Comparison of ENCODE assay signal across 27 mouse cellular contexts in genomic region chr7:135077806-135078205, GRCm38 (mm10).
A peak's percentile ranks its signal among the peaks of the same experiment; 100 is the strongest.
DNase-seq lines count a peak whose midpoint lies in the region; ATAC-seq and TF ChIP-seq lines count a peak whose summit lies in the region.
"Had no signal": no experiment of that assay in that cellular context is flagged by ENCODE, and none has a peak within 500 bp of the region (broad histone marks: within the 10 kb centered on the region; RNA-seq: fewer than 3 reads in every experiment).

No protein-coding gene starts in this region.

- no peak overlapping the region for H3K4me2 ChIP-seq in forebrain, embryonic 14.5 days (ENCODE audit: low read length)
- H3K4me2 ChIP-seq in forebrain, embryonic 11.5 days (ENCODE audit: low read depth, low read length, severe bottlenecking) = no peak overlapping the region
- H3K4me2 ChIP-seq: heart, embryonic 12.5 days; heart, embryonic 15.5 days; hindbrain, embryonic 13.5 days had no signal

- no peak overlapping the region for H3K9ac ChIP-seq in forebrain, embryonic 14.5 days (ENCODE audit: low read length)
- H3K9ac ChIP-seq in forebrain, embryonic 11.5 days (ENCODE audit: low read length) = no peak overlapping the region
- H3K9ac ChIP-seq: heart, embryonic 12.5 days; heart, embryonic 15.5 days; hindbrain, embryonic 13.5 days had no signal

- no peaks in the 10 kb centered on the region for H3K36me3 ChIP-seq in forebrain, embryonic 14.5 days (ENCODE audit: control insufficient read depth, insufficient read depth, low read length)
- no peaks in the 10 kb centered on the region for H3K36me3 ChIP-seq in forebrain, embryonic 11.5 days (ENCODE audit: control insufficient read depth, insufficient read depth, low read length)
- H3K36me3 ChIP-seq: G1E; heart, embryonic 15.5 days; hindbrain, embryonic 10.5 days; hindbrain, embryonic 13.5 days had no signal

- TF ChIP-seq CTCF in brain, embryonic 14.5 days (IDR thresholded peaks at IDR 0.05; ENCODE audit: borderline replicate concordance, extremely low read depth, insufficient read depth, insufficient read length) = no peak

- TF ChIP-seq POLR2A in brain, embryonic 14.5 days (IDR thresholded peaks at IDR 0.05; ENCODE audit: borderline replicate concordance, extremely low read depth, insufficient read depth, insufficient read length, poor library complexity, severe bottlenecking) = no peak

- no peaks in the 10 kb centered on the region for H3K9me3 ChIP-seq in forebrain, embryonic 14.5 days (replicated peaks; ENCODE audit: control insufficient read depth, low read length)
- no peaks in the 10 kb centered on the region for H3K9me3 ChIP-seq in forebrain, embryonic 11.5 days (ENCODE audit: control insufficient read depth, low read length)
- H3K9me3 ChIP-seq: heart, embryonic 12.5 days; heart, embryonic 15.5 days; hindbrain, embryonic 10.5 days; hindbrain, embryonic 13.5 days had no signal

- 35% methylated on average over 10 of the region's 10 CpGs for WGBS in forebrain, embryonic 14.5 days
- 77% methylated on average over 10 of the region's 10 CpGs for WGBS in forebrain, embryonic 11.5 days

- intact Hi-C loops in left cerebral cortex, postnatal 4 days (cut with DNase I) = no loop called here

- H3K27me3 ChIP-seq in forebrain, embryonic 14.5 days (replicated peaks; ENCODE audit: control insufficient read depth, insufficient read depth, low read length) = no peaks in the 10 kb centered on the region
- H3K27me3 ChIP-seq in forebrain, embryonic 11.5 days (ENCODE audit: control insufficient read depth, insufficient read depth, low read length) = no peaks in the 10 kb centered on the region
- H3K27me3 ChIP-seq: CH12.LX; heart, embryonic 12.5 days; heart, embryonic 15.5 days; Patski had no signal

- H3K27ac ChIP-seq in forebrain, embryonic 14.5 days (ENCODE audit: low read depth, low read length) = 0 out of 2 replicates have a peak overlapping the region, but pooled peaks have one; percentile 21
- no peak overlapping the region for H3K27ac ChIP-seq in forebrain, embryonic 11.5 days (ENCODE audit: low read depth, low read length)
- H3K27ac ChIP-seq: heart, embryonic 15.5 days; hindbrain, embryonic 10.5 days; hindbrain, embryonic 13.5 days had no signal

- H3K4me1 ChIP-seq in forebrain, embryonic 14.5 days (ENCODE audit: control insufficient read depth, insufficient read depth, low read length) = peaks cover 20% of the 10 kb centered on the region
- 0 out of 2 replicates have a peak, but pooled peaks cover 2% of the 10 kb centered on the region for H3K4me1 ChIP-seq in forebrain, embryonic 11.5 days (replicated peaks; ENCODE audit: control insufficient read depth, insufficient read depth, low read length)
- H3K4me1 ChIP-seq: heart, embryonic 15.5 days had no signal

- no peak for ATAC-seq in forebrain, embryonic 14.5 days
- ATAC-seq in forebrain, embryonic 11.5 days (replicated peaks; ENCODE audit: low FRiP score) = no peak
- ATAC-seq: intestine, postnatal 0 days; Patski had no signal

- no peak overlapping the region for H3K4me3 ChIP-seq in forebrain, embryonic 14.5 days (ENCODE audit: low read depth, low read length)
- no peak overlapping the region for H3K4me3 ChIP-seq in forebrain, embryonic 11.5 days (ENCODE audit: low read depth, low read length)
- H3K4me3 ChIP-seq: heart, embryonic 12.5 days; heart, embryonic 15.5 days; hindbrain, embryonic 10.5 days; hindbrain, embryonic 13.5 days had no signal

- DNase-seq in embryo, embryonic 11.5 days (ENCODE audit: low read depth, low spot score) = peak; percentile 5
- DNase-seq in embryo, embryonic 10.5 days (ENCODE audit: low spot score) = no peak
- DNase-seq in forebrain, embryonic 14.5 days (ENCODE audit: low spot score) = peak; percentile 25
- DNase-seq in forebrain, embryonic 11.5 days (ENCODE audit: low spot score) = no peak
- DNase-seq in left cerebral cortex, postnatal 4 days = peak; percentile 23
- DNase-seq in left cerebral cortex, adult 11 months (ENCODE audit: low spot score) = no peak
- DNase-seq in brain, embryonic 14.5 days (ENCODE audit: low read depth) = peak; percentile 57
- DNase-seq in cerebellum, adult 11 months = no peak
- DNase-seq: adrenal gland, postnatal 10 days; adrenal gland, postnatal 36 days; B cell, adult 2 months; cerebellum, adult 11-12 months; cerebellum, adult 8-10 months; cerebellum, postnatal 36 days; gastrocnemius, postnatal 25 days; heart, adult 18-20 months; heart, postnatal 10 days; heart, postnatal 36 days; kidney, adult 2 months had no signal

Comparison
In these comparisons a context has a peak if more than half of its experiments do, and no peak if none do; other contexts are left out.
1. DNase-seq: peak in embryo, embryonic 11.5 days (single experiment), forebrain, embryonic 14.5 days (single experiment), left cerebral cortex, postnatal 4 days (single experiment) and brain, embryonic 14.5 days (single experiment); none in embryo, embryonic 10.5 days (single experiment), forebrain, embryonic 11.5 days (single experiment), left cerebral cortex, adult 11 months (single experiment) and cerebellum, adult 11 months (single experiment).